ENCODE assay signal across 9 mouse cellular contexts in genomic region chrX:53006062-53006461, GRCm38 (mm10). TPM values are rescaled to one million over a fixed set of nuclear protein-coding genes. Genes with fewer than 3 reads are reported as not detected.
DNase-seq lines count a peak whose midpoint lies in the region; ATAC-seq and TF ChIP-seq lines count a peak whose summit lies in the region.
"Had no signal": no experiment of that assay in that cellular context is flagged by ENCODE, and none has a peak within 500 bp of the region (broad histone marks: within the 10 kb centered on the region; RNA-seq: fewer than 3 reads in every experiment).

No protein-coding gene starts in this region.

- intact Hi-C loops in left cerebral cortex, adult 2 months (cut with DNase I) = loop anchor here (5.0 kb wide), 1 partner anchor 246 kb away; no protein-coding TSS in a partner anchor

- no peaks in the 10 kb centered on the region for H3K4me1 ChIP-seq in embryonic facial prominence, embryonic 11.5 days (ENCODE audit: control insufficient read depth, insufficient read depth, low read length)
- no peaks in the 10 kb centered on the region for H3K4me1 ChIP-seq in embryonic facial prominence, embryonic 10.5 days
- no peaks in the 10 kb centered on the region for H3K4me1 ChIP-seq in hindbrain, postnatal 0 days (ENCODE audit: insufficient read depth, low read length)
- H3K4me1 ChIP-seq: neural tube, embryonic 12.5 days had no signal

- H3K9ac ChIP-seq in embryonic facial prominence, embryonic 11.5 days (replicated peaks; ENCODE audit: low read length) = no peak overlapping the region
- no peak overlapping the region for H3K9ac ChIP-seq in hindbrain, postnatal 0 days (replicated peaks; ENCODE audit: low read length)
- H3K9ac ChIP-seq: neural tube, embryonic 12.5 days had no signal

- no peaks in the 10 kb centered on the region for H3K9me3 ChIP-seq in embryonic facial prominence, embryonic 11.5 days (replicated peaks; ENCODE audit: control insufficient read depth, low read length)
- no peaks in the 10 kb centered on the region for H3K9me3 ChIP-seq in embryonic facial prominence, embryonic 10.5 days
- H3K9me3 ChIP-seq in hindbrain, postnatal 0 days (ENCODE audit: low read length) = no peaks in the 10 kb centered on the region
- H3K9me3 ChIP-seq: neural tube, embryonic 12.5 days had no signal

- H3K4me3 ChIP-seq in embryonic facial prominence, embryonic 11.5 days (ENCODE audit: low read depth, low read length) = no peak overlapping the region
- no peak overlapping the region for H3K4me3 ChIP-seq in embryonic facial prominence, embryonic 10.5 days
- H3K4me3 ChIP-seq in left cerebral cortex, adult 2 months = no peak overlapping the region
- no peak overlapping the region for H3K4me3 ChIP-seq in hindbrain, postnatal 0 days (ENCODE audit: low read length)
- H3K4me3 ChIP-seq: neural tube, embryonic 12.5 days had no signal

- H3K4me2 ChIP-seq in embryonic facial prominence, embryonic 11.5 days (ENCODE audit: low read depth, low read length) = no peak overlapping the region
- H3K4me2 ChIP-seq in hindbrain, postnatal 0 days (ENCODE audit: low read depth, low read length) = no peak overlapping the region
- H3K4me2 ChIP-seq: neural tube, embryonic 12.5 days had no signal

- no peak for ATAC-seq in embryonic facial prominence, embryonic 11.5 days (replicated peaks; ENCODE audit: insufficient number of reproducible peaks, low FRiP score, low TSS enrichment, low read depth)
- ATAC-seq in hindbrain, postnatal 0 days = 0 out of 2 replicates have a peak, but pooled peaks have one; percentile 49

- H3K27ac ChIP-seq in embryonic facial prominence, embryonic 11.5 days (replicated peaks; ENCODE audit: low read depth, low read length) = no peak overlapping the region
- no peak overlapping the region for H3K27ac ChIP-seq in embryonic facial prominence, embryonic 10.5 days (replicated peaks)
- no peak overlapping the region for H3K27ac ChIP-seq in left cerebral cortex, adult 2 months
- H3K27ac ChIP-seq in hindbrain, postnatal 0 days = no peak overlapping the region
- H3K27ac ChIP-seq: neural tube, embryonic 12.5 days had no signal

- TF ChIP-seq CTCF in left cerebral cortex, adult 2 months (IDR thresholded peaks at IDR 0.05) = peak; percentile 79
- TF ChIP-seq CTCF in hindbrain, postnatal 0 days (IDR thresholded peaks at IDR 0.05; ENCODE audit: low read depth) = peak; percentile 70

- WGBS in embryonic facial prominence, embryonic 11.5 days = 54% methylated on average over 3 of the region's 3 CpGs
- WGBS in embryonic facial prominence, embryonic 10.5 days = 61% methylated on average over 3 of the region's 3 CpGs
- 54% methylated on average over 3 of the region's 3 CpGs for WGBS in hindbrain, postnatal 0 days

- H3K36me3 ChIP-seq in embryonic facial prominence, embryonic 11.5 days (replicated peaks; ENCODE audit: control insufficient read depth, insufficient read depth, low read depth, low read length) = no peaks in the 10 kb centered on the region
- H3K36me3 ChIP-seq in embryonic facial prominence, embryonic 10.5 days (replicated peaks) = peaks cover 25% of the 10 kb centered on the region
- H3K36me3 ChIP-seq in hindbrain, postnatal 0 days (ENCODE audit: insufficient read depth, low read length) = no peaks in the 10 kb centered on the region
- H3K36me3 ChIP-seq: neural tube, embryonic 12.5 days had no signal

- peak; percentile 86 for DNase-seq in embryonic facial prominence, embryonic 11.5 days (ENCODE audit: low spot score)
- no peak for DNase-seq in embryonic facial prominence, embryonic 10.5 days (ENCODE audit: low spot score)
- DNase-seq in left cerebral cortex, adult 2 months (ENCODE audit: extremely low spot score in 1 of 2, low spot score in 2 of 2) = no peak
- DNase-seq in left cerebral cortex, adult 8-10 months (ENCODE audit: low spot score in 2 of 2) = no peak
- peak; percentile 85 for DNase-seq in NIH3T3 (ENCODE audit: low read depth)
- peak; percentile 80 for DNase-seq in hindbrain, postnatal 0 days (ENCODE audit: low spot score)
- no peak for DNase-seq in adrenal gland, postnatal 14 days
- no peak for DNase-seq in ovary, postnatal 36 days (ENCODE audit: low spot score)

- H3K27me3 ChIP-seq in embryonic facial prominence, embryonic 11.5 days (ENCODE audit: control insufficient read depth, insufficient read depth, low read length) = no peaks in the 10 kb centered on the region
- H3K27me3 ChIP-seq in embryonic facial prominence, embryonic 10.5 days (replicated peaks; ENCODE audit: low read depth, poor library complexity, severe bottlenecking) = no peaks in the 10 kb centered on the region
- H3K27me3 ChIP-seq in hindbrain, postnatal 0 days (ENCODE audit: insufficient read depth, low read length) = no peaks in the 10 kb centered on the region
- H3K27me3 ChIP-seq: neural tube, embryonic 12.5 days had no signal

RNA-seq across cellular contexts. Expression of gene Hprt, which starts 18.1 kb away (rescaled TPM):
- polyA plus RNA-seq in embryonic facial prominence, embryonic 11.5 days (2014; fragmentation: Nextera tagmentation; extraction: Ambion mirVana) = 84.5 and 85.6 TPM in 2 replicates
- polyA plus RNA-seq in embryonic facial prominence, embryonic 10.5 days (2016; fragmentation: Nextera tagmentation; extraction: Ambion mirVana) = 96.5 and 104 TPM in 2 replicates
- total RNA-seq in left cerebral cortex, adult 2 months (2021) = 100 to 1,000 TPM; 125 to 166 TPM
- total RNA-seq in left cerebral cortex, adult 8-10 months (2022) = 100 to 1,000 TPM; 144 to 173 (median 169) TPM
- total RNA-seq in hindbrain, postnatal 0 days (2014; rRNA removed) = 36.5 and 37.0 TPM in 2 replicates
- 213 and 221 TPM in 2 replicates for polyA plus RNA-seq in hindbrain, postnatal 0 days (2015; fragmentation: Nextera tagmentation; extraction: Ambion mirVana)
- total RNA-seq in adrenal gland, postnatal 14 days (2021) = 85.7 and 90.5 TPM in 2 replicates

Comparison
In these comparisons a context has a peak if more than half of its experiments do, and no peak if none do; other contexts are left out.
1. DNase-seq: peak in embryonic facial prominence, embryonic 11.5 days (single experiment), NIH3T3 (single experiment) and hindbrain, postnatal 0 days (single experiment); none in embryonic facial prominence, embryonic 10.5 days (single experiment), left cerebral cortex, adult 2 months (0 of 2), left cerebral cortex, adult 8-10 months (0 of 2), adrenal gland, postnatal 14 days (single experiment) and ovary, postnatal 36 days (single experiment).